Comparison of ENCODE assay signal across 20 mouse cellular contexts in genomic region chr13:117105151-117105660, GRCm38 (mm10).
DNase-seq lines count a peak whose midpoint lies in the region; ATAC-seq and TF ChIP-seq lines count a peak whose summit lies in the region.
"Had no signal": no experiment of that assay in that cellular context is flagged by ENCODE, and none has a peak within 500 bp of the region (broad histone marks: within the 10 kb centered on the region; RNA-seq: fewer than 3 reads in every experiment).

No protein-coding gene starts in this region.

- no peaks in the 10 kb centered on the region for H3K9me3 ChIP-seq in embryonic facial prominence, embryonic 14.5 days (ENCODE audit: control insufficient read depth, low read length)
- H3K9me3 ChIP-seq in embryonic facial prominence, embryonic 10.5 days = no peaks in the 10 kb centered on the region
- H3K9me3 ChIP-seq: heart, embryonic 10.5 days; hindbrain, embryonic 10.5 days; liver, embryonic 13.5 days had no signal

- H3K9ac ChIP-seq in embryonic facial prominence, embryonic 14.5 days (ENCODE audit: low read depth, low read length) = no peak overlapping the region
- H3K9ac ChIP-seq: liver, embryonic 13.5 days had no signal

- WGBS in embryonic facial prominence, embryonic 14.5 days = 61% methylated on average over 1 of the region's 1 CpGs
- WGBS in embryonic facial prominence, embryonic 10.5 days = 68% methylated on average over 1 of the region's 1 CpGs
- WGBS in thymus, adult 2 months = 81% methylated on average over 1 of the region's 1 CpGs

- TF ChIP-seq CTCF in thymus, adult 2 months (IDR thresholded peaks at IDR 0.05; ENCODE audit: borderline replicate concordance, control insufficient read depth, extremely low read depth, insufficient read depth, low read length, poor library complexity) = no peak

- H3K36me3 ChIP-seq in embryonic facial prominence, embryonic 14.5 days (ENCODE audit: control insufficient read depth, insufficient read depth, low read length) = no peaks in the 10 kb centered on the region
- no peaks in the 10 kb centered on the region for H3K36me3 ChIP-seq in embryonic facial prominence, embryonic 10.5 days (replicated peaks)
- H3K36me3 ChIP-seq in thymus, adult 2 months (ENCODE audit: control insufficient read depth, insufficient read depth, low read length) = no peaks in the 10 kb centered on the region
- H3K36me3 ChIP-seq: heart, embryonic 10.5 days; hindbrain, embryonic 10.5 days; liver, embryonic 13.5 days had no signal

- H3K4me1 ChIP-seq in embryonic facial prominence, embryonic 14.5 days (ENCODE audit: control insufficient read depth, insufficient read depth, low read length) = no peaks in the 10 kb centered on the region
- H3K4me1 ChIP-seq in embryonic facial prominence, embryonic 10.5 days = no peaks in the 10 kb centered on the region
- H3K4me1 ChIP-seq in thymus, adult 2 months (replicated peaks; ENCODE audit: control insufficient read depth, insufficient read depth, low read length) = no peaks in the 10 kb centered on the region
- H3K4me1 ChIP-seq: heart, embryonic 10.5 days; hindbrain, embryonic 10.5 days; liver, embryonic 13.5 days had no signal

- DNase-seq in embryonic facial prominence, embryonic 14.5 days (ENCODE audit: low spot score) = peak; percentile 31
- DNase-seq in embryonic facial prominence, embryonic 10.5 days (ENCODE audit: low spot score) = no peak
- peak; percentile 7 for DNase-seq in lung, postnatal 10 days
- no peak for DNase-seq in lung, postnatal 4 days
- DNase-seq in fat pad, adult 2 months (ENCODE audit: extremely low read depth, low read depth, low spot score) = peak; percentile 55
- peak; percentile 8 for DNase-seq in retina, postnatal 7 days (ENCODE audit: low read depth, low spot score)
- no peak for DNase-seq in thymus, postnatal 4 days
- no peak for DNase-seq in thymus, adult 2 months
- DNase-seq: cerebellum, adult 18-20 months; kidney, adult 11 months; liver, embryonic 13.5 days; thymus, postnatal 25 days had no signal

- H3K4me3 ChIP-seq in embryonic facial prominence, embryonic 14.5 days (ENCODE audit: low read depth, low read length) = no peak overlapping the region
- no peak overlapping the region for H3K4me3 ChIP-seq in embryonic facial prominence, embryonic 10.5 days
- H3K4me3 ChIP-seq in thymus, adult 2 months (ENCODE audit: control insufficient read depth, insufficient read depth, low read length) = no peak overlapping the region
- H3K4me3 ChIP-seq: erythroblast, embryonic 14.5 days; heart, embryonic 10.5 days; hindbrain, embryonic 10.5 days; layer of hippocampus, adult 2 months; liver, embryonic 13.5 days had no signal

- H3K4me2 ChIP-seq in embryonic facial prominence, embryonic 14.5 days (ENCODE audit: low read depth, low read length) = no peak overlapping the region
- H3K4me2 ChIP-seq: liver, embryonic 13.5 days; midbrain, embryonic 11.5 days had no signal

- no peak for TF ChIP-seq POLR2A in thymus, adult 2 months (IDR thresholded peaks at IDR 0.05; ENCODE audit: control insufficient read depth, extremely low read depth, insufficient read depth, low read length, poor library complexity)

- ATAC-seq in embryonic facial prominence, embryonic 14.5 days (ENCODE audit: low read depth) = no peak
- ATAC-seq: activated CD4-positive, CD25-positive, alpha-beta regulatory T cell, adult 4 months; forebrain, embryonic 16.5 days had no signal

- H3K27ac ChIP-seq in embryonic facial prominence, embryonic 14.5 days (replicated peaks; ENCODE audit: low read depth, low read length) = no peak overlapping the region
- H3K27ac ChIP-seq in embryonic facial prominence, embryonic 10.5 days (replicated peaks) = no peak overlapping the region
- no peak overlapping the region for H3K27ac ChIP-seq in thymus, adult 2 months (ENCODE audit: control insufficient read depth, insufficient read depth, low read length)
- H3K27ac ChIP-seq: heart, embryonic 10.5 days; hindbrain, embryonic 10.5 days; kidney, postnatal 0 days; layer of hippocampus, adult 2 months; liver, embryonic 13.5 days had no signal

- no peaks in the 10 kb centered on the region for H3K27me3 ChIP-seq in embryonic facial prominence, embryonic 14.5 days (replicated peaks; ENCODE audit: control insufficient read depth, insufficient read depth, low read length)
- no peaks in the 10 kb centered on the region for H3K27me3 ChIP-seq in embryonic facial prominence, embryonic 10.5 days (replicated peaks; ENCODE audit: low read depth, poor library complexity, severe bottlenecking)
- H3K27me3 ChIP-seq in thymus, adult 2 months (ENCODE audit: control insufficient read depth, insufficient read depth, low read length) = no peaks in the 10 kb centered on the region
- H3K27me3 ChIP-seq: liver, embryonic 13.5 days had no signal

Comparison
In these comparisons a context has a peak if more than half of its experiments do, and no peak if none do; other contexts are left out.
1. DNase-seq: peak in embryonic facial prominence, embryonic 14.5 days (single experiment), lung, postnatal 10 days (single experiment), fat pad, adult 2 months (single experiment) and retina, postnatal 7 days (single experiment); none in embryonic facial prominence, embryonic 10.5 days (single experiment), lung, postnatal 4 days (0 of 2), thymus, postnatal 4 days (single experiment) and thymus, adult 2 months (single experiment).